Mouse (Mus musculus): ENCODE data around the gene Gja1.
"Not testable (repeated sequence)": the region's sequence is repeated elsewhere in the genome, so short reads cannot be mapped to it uniquely, and the experiment has no call there.

Gene Gja1

GRCm38 (mm10) chr10:56377097-56377965 is at the start of gene Gja1:
Gja1 (plus strand) TSS chr10:56377330.
- no peak for DNase-seq (ENCODE audit: low read depth in 2 of 2, low spot score in 2 of 2)

- peak; percentile 44 to 54 for DNase-seq (ENCODE audit: low read depth in 2 of 2, low spot score in 2 of 2)
These were observed 38.2 kb upstream of the Gja1 start for GRCm38 (mm10) chr10:56338851-56339489.

GRCm38 (mm10) chr10:56360472-56360871 is 16.7 kb upstream of the Gja1 start:
- DNase-seq (ENCODE audit: low read depth in 2 of 2, low spot score in 2 of 2): no peak

- no peak for DNase-seq (ENCODE audit: low read depth in 2 of 2, low spot score in 2 of 2)
These were observed 8.1 kb upstream of the Gja1 start for GRCm38 (mm10) chr10:56369073-56369472.

- no peak for DNase-seq (ENCODE audit: low read depth in 2 of 2, low spot score in 2 of 2)
These were observed 4.0 kb upstream of the Gja1 start for GRCm38 (mm10) chr10:56373021-56373720.

GRCm38 (mm10) chr10:56374169-56374568 is 3.0 kb upstream of the Gja1 start:
- no peak for DNase-seq (ENCODE audit: low read depth in 2 of 2, low spot score in 2 of 2)

GRCm38 (mm10) chr10:56375906-56376468 is 1.1 kb upstream of the Gja1 start:
- no peak for DNase-seq (ENCODE audit: low read depth in 2 of 2, low spot score in 2 of 2)

GRCm38 (mm10) chr10:56377966-56378647 is 977 bp downstream of the Gja1 start:
- DNase-seq (ENCODE audit: low read depth in 2 of 2, low spot score in 2 of 2): no peak

- DNase-seq (ENCODE audit: low read depth in 2 of 2, low spot score in 2 of 2): no peak
These were observed 1.6 kb downstream of the Gja1 start for GRCm38 (mm10) chr10:56378648-56379254.

- DNase-seq (ENCODE audit: low read depth in 2 of 2, low spot score in 2 of 2): no peak
These were observed 2.6 kb downstream of the Gja1 start for GRCm38 (mm10) chr10:56379720-56380119.

GRCm38 (mm10) chr10:56385195-56386109 is 8.3 kb downstream of the Gja1 start:
- no peak for DNase-seq (ENCODE audit: low read depth in 2 of 2, low spot score in 2 of 2)

GRCm38 (mm10) chr10:56393095-56393784 is 16.1 kb downstream of the Gja1 start:
- DNase-seq (ENCODE audit: low read depth in 2 of 2, low spot score in 2 of 2): no peak

- not testable (repeated sequence) for DNase-seq (ENCODE audit: low read depth in 2 of 2, low spot score in 2 of 2)
These were observed 16.8 kb downstream of the Gja1 start for GRCm38 (mm10) chr10:56393815-56394417.

GRCm38 (mm10) chr10:56397875-56398274 is 20.7 kb downstream of the Gja1 start:
- no peak for DNase-seq (ENCODE audit: low read depth in 2 of 2, low spot score in 2 of 2)

- DNase-seq (ENCODE audit: low read depth in 2 of 2, low spot score in 2 of 2): no peak
These were observed 21.2 kb downstream of the Gja1 start for GRCm38 (mm10) chr10:56398310-56398709.

GRCm38 (mm10) chr10:56401396-56401795 is 24.3 kb downstream of the Gja1 start:
- not testable (repeated sequence) for DNase-seq (ENCODE audit: low read depth in 2 of 2, low spot score in 2 of 2)

- no peak for DNase-seq (ENCODE audit: low read depth in 2 of 2, low spot score in 2 of 2)
These were observed 28.8 kb downstream of the Gja1 start for GRCm38 (mm10) chr10:56405934-56406333.

- DNase-seq (ENCODE audit: low read depth in 2 of 2, low spot score in 2 of 2): no peak
These were observed 29.4 kb downstream of the Gja1 start for GRCm38 (mm10) chr10:56406386-56407130.

Measured in CD8-positive naive resting alpha-beta T cell, adult 2 months (primary cell).